22 mouse cellular contexts compared by ENCODE assay signal in the genomic region with DNA sequence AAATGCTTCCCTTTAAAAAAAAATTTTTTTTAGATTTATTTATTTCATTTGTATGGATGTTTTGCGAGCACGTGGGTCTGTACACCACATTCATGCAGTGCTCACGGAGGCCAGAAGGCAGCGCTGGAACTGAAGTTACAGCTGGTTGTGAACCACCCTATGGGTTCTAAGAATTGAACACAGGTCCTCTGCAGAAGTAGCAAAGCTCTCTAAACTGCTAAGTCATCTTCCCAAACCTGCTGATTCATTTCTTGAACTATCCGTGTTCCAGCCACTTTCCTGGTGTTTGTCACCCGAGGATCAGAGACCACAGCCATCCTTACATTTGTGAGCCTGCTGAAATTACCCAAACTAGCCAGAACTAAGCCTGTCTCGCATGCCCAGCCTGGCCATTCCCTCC. TPM values are rescaled to one million over a fixed set of nuclear protein-coding genes. Genes with fewer than 3 reads are reported as not detected.
"Had no signal": no experiment of that assay in that cellular context is flagged by ENCODE, and none has a peak within 500 bp of the region (broad histone marks: within the 10 kb centered on the region; RNA-seq: fewer than 3 reads in every experiment).

No protein-coding gene starts in this region.

- H3K27ac ChIP-seq: limb, embryonic 15.5 days; midbrain, embryonic 10.5 days; neural tube, embryonic 15.5 days had no signal

- ATAC-seq: intestine, postnatal 0 days had no signal

- DNase-seq: kidney, adult 8-10 months; kidney, postnatal 36 days; lung, embryonic 14.5 days; lung, postnatal 10 days; lung, postnatal 4 days; midbrain, embryonic 14.5 days; right cerebral cortex, adult 18-20 months; right cerebral cortex, postnatal 25 days; thymus, adult 18-20 months; thymus, postnatal 14 days had no signal

- H3K4me3 ChIP-seq: limb, embryonic 15.5 days; midbrain, embryonic 10.5 days; myocyte; neural tube, embryonic 15.5 days had no signal

- H3K9me3 ChIP-seq: limb, embryonic 15.5 days; neural tube, embryonic 15.5 days had no signal

- H3K4me1 ChIP-seq: limb, embryonic 15.5 days; midbrain, embryonic 10.5 days; neural tube, embryonic 15.5 days had no signal

- H3K4me2 ChIP-seq: limb, embryonic 15.5 days; lung, embryonic 14.5 days; neural tube, embryonic 15.5 days had no signal

- H3K9ac ChIP-seq: limb, embryonic 15.5 days; lung, embryonic 14.5 days; neural tube, embryonic 15.5 days had no signal

- H3K27me3 ChIP-seq: limb, embryonic 15.5 days had no signal

- H3K36me3 ChIP-seq: limb, embryonic 15.5 days; midbrain, embryonic 10.5 days; neural tube, embryonic 15.5 days had no signal

RNA-seq across cellular contexts. Expression of gene Gm853, which starts 9.8 kb away (rescaled TPM):
- total RNA-seq: layer of hippocampus, adult 18-20 months; left cerebral cortex, adult 18-20 months; left cerebral cortex, postnatal 14 days; megakaryocyte, adult 5-6 weeks had no signal
- polyA plus RNA-seq: intestine, postnatal 0 days; limb, embryonic 11.5 days; limb, embryonic 15.5 days; lung, embryonic 14.5 days; midbrain, embryonic 14.5 days; myocyte; neural tube, embryonic 11.5 days; neural tube, embryonic 15.5 days; small intestine, adult 2 months had no signal
